Comparison of ENCODE assay signal across 24 mouse cellular contexts in the genomic region with DNA sequence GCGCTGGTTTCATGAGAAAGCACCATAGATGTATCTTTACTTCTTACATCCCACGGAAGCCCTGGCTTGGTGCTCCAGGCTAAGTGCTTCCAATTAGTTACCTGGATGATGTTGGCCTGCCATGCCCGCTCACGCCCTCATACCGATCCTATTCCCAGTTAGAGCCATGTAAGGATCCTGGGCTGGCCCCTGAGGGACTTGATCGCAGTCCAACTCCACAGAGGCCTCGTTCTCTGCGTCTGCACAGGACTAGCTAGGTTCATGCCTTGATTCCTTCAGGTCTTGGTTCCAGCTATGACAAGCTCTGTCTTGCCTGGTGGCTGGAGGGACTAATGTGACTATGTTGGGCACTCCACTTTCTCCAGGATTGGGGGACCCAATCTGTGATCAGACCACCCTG. TPM values are rescaled to one million over a fixed set of nuclear protein-coding genes. Genes with fewer than 3 reads are reported as not detected.
DNase-seq lines count a peak whose midpoint lies in the region; ATAC-seq and TF ChIP-seq lines count a peak whose summit lies in the region.
"Had no signal": no experiment of that assay in that cellular context is flagged by ENCODE, and none has a peak within 500 bp of the region (broad histone marks: within the 10 kb centered on the region; RNA-seq: fewer than 3 reads in every experiment).

No protein-coding gene starts in this region.

- no peak for TF ChIP-seq POLR2A in lung, adult 2 months (IDR thresholded peaks at IDR 0.05; ENCODE audit: borderline replicate concordance, extremely low read depth, low read depth, low read length)

- H3K27ac ChIP-seq in intestine, embryonic 14.5 days (ENCODE audit: low read depth) = no peak overlapping the region; the same call in 1 of the 2 replicates
- H3K27ac ChIP-seq in intestine, embryonic 16.5 days (ENCODE audit: low read length) = no peak overlapping the region
- H3K27ac ChIP-seq in liver, embryonic 16.5 days (ENCODE audit: low read length) = peak overlapping the region; percentile 6; the same call in 1 of the 2 replicates
- peak overlapping the region; percentile 75; the same call in 1 of the 2 replicates for H3K27ac ChIP-seq in lung, embryonic 16.5 days (ENCODE audit: low read length)
- 0 out of 2 replicates have a peak overlapping the region, but pooled peaks have one; percentile 61 for H3K27ac ChIP-seq in stomach, postnatal 0 days (replicated peaks)
- H3K27ac ChIP-seq in hindbrain, embryonic 14.5 days = no peak overlapping the region
- H3K27ac ChIP-seq: gastrocnemius, adult 2 months; heart, embryonic 15.5 days; hindbrain, embryonic 10.5 days; hindbrain, embryonic 13.5 days had no signal

- 0 out of 2 replicates have a peak, but pooled peaks cover 6% of the 10 kb centered on the region for H3K4me1 ChIP-seq in intestine, embryonic 14.5 days (replicated peaks; ENCODE audit: control insufficient read depth, insufficient read depth, low read length)
- H3K4me1 ChIP-seq in intestine, embryonic 16.5 days (ENCODE audit: control insufficient read depth, insufficient read depth, low read length) = peaks cover 12% of the 10 kb centered on the region; the same call in 1 of the 2 replicates
- H3K4me1 ChIP-seq in liver, embryonic 16.5 days (ENCODE audit: control insufficient read depth, low read depth, low read length) = peaks cover 24% of the 10 kb centered on the region
- H3K4me1 ChIP-seq in lung, embryonic 16.5 days (replicated peaks; ENCODE audit: control insufficient read depth, insufficient read depth, low read length) = peaks cover 9% of the 10 kb centered on the region; the same call in 1 of the 2 replicates
- no peaks in the 10 kb centered on the region for H3K4me1 ChIP-seq in lung, adult 2 months (ENCODE audit: control insufficient read depth, insufficient read depth, low read length)
- no peaks in the 10 kb centered on the region for H3K4me1 ChIP-seq in stomach, postnatal 0 days (replicated peaks; ENCODE audit: control insufficient read depth, insufficient read depth)
- H3K4me1 ChIP-seq in hindbrain, embryonic 14.5 days (replicated peaks; ENCODE audit: control insufficient read depth, insufficient read depth, low read length) = no peaks in the 10 kb centered on the region
- H3K4me1 ChIP-seq: heart, embryonic 12.5 days; heart, embryonic 15.5 days; hindbrain, embryonic 10.5 days; hindbrain, embryonic 13.5 days had no signal

- H3K36me3 ChIP-seq in intestine, embryonic 14.5 days (ENCODE audit: control insufficient read depth, insufficient read depth, low read length) = peaks cover 75% of the 10 kb centered on the region
- H3K36me3 ChIP-seq in intestine, embryonic 16.5 days (ENCODE audit: control insufficient read depth, insufficient read depth, low read length) = peaks cover 26% of the 10 kb centered on the region
- peaks cover 39% of the 10 kb centered on the region for H3K36me3 ChIP-seq in liver, embryonic 16.5 days (ENCODE audit: control insufficient read depth, insufficient read depth)
- peaks cover 16% of the 10 kb centered on the region for H3K36me3 ChIP-seq in lung, embryonic 16.5 days (ENCODE audit: control insufficient read depth, insufficient read depth, low read length)
- H3K36me3 ChIP-seq in stomach, postnatal 0 days (ENCODE audit: control insufficient read depth, insufficient read depth, low read length) = peaks cover 30% of the 10 kb centered on the region
- H3K36me3 ChIP-seq in hindbrain, embryonic 14.5 days (replicated peaks; ENCODE audit: control insufficient read depth, insufficient read depth) = peaks cover 79% of the 10 kb centered on the region

- no peak for TF ChIP-seq EP300 in stomach, postnatal 0 days (optimal IDR thresholded peaks at IDR 0.05)

- TF ChIP-seq CTCF in lung, adult 2 months (IDR thresholded peaks at IDR 0.05; ENCODE audit: insufficient read depth, low read length) = no peak
- no peak for TF ChIP-seq CTCF in stomach, postnatal 0 days (IDR thresholded peaks at IDR 0.05; ENCODE audit: low read depth)

- H3K4me3 ChIP-seq in intestine, embryonic 14.5 days (ENCODE audit: low read depth, low read length) = no peak overlapping the region
- H3K4me3 ChIP-seq in intestine, embryonic 16.5 days (ENCODE audit: low read length) = no peak overlapping the region
- no peak overlapping the region for H3K4me3 ChIP-seq in liver, embryonic 16.5 days (ENCODE audit: low read depth, low read length)
- no peak overlapping the region for H3K4me3 ChIP-seq in lung, embryonic 16.5 days (ENCODE audit: low read length)
- no peak overlapping the region for H3K4me3 ChIP-seq in lung, adult 2 months (replicated peaks; ENCODE audit: extremely low read depth, low read depth, low read length)
- H3K4me3 ChIP-seq in stomach, postnatal 0 days (ENCODE audit: low read depth, low read length) = no peak overlapping the region
- no peak overlapping the region for H3K4me3 ChIP-seq in hindbrain, embryonic 14.5 days (replicated peaks; ENCODE audit: low read length)
- H3K4me3 ChIP-seq: gastrocnemius, adult 2 months; heart, embryonic 12.5 days; heart, embryonic 15.5 days; hindbrain, embryonic 10.5 days; hindbrain, embryonic 13.5 days had no signal

- 95% methylated on average over 8 of the region's 8 CpGs for WGBS in intestine, embryonic 14.5 days
- 95% methylated on average over 8 of the region's 8 CpGs for WGBS in intestine, embryonic 16.5 days
- WGBS in liver, embryonic 16.5 days (ENCODE audit: insufficient replicate concordance) = 93% methylated on average over 8 of the region's 8 CpGs
- 88% methylated on average over 8 of the region's 8 CpGs for WGBS in lung, embryonic 16.5 days
- 92% methylated on average over 8 of the region's 8 CpGs for WGBS in lung, adult 2 months
- whole genome bisulfite sequencing in stomach, postnatal 0 days = 86% methylated on average over 8 of the region's 8 CpGs
- WGBS in hindbrain, embryonic 14.5 days = 98% methylated on average over 8 of the region's 8 CpGs

- no peaks in the 10 kb centered on the region for H3K27me3 ChIP-seq in intestine, embryonic 14.5 days (replicated peaks; ENCODE audit: control insufficient read depth, insufficient read depth, low read length)
- H3K27me3 ChIP-seq in intestine, embryonic 16.5 days (replicated peaks; ENCODE audit: control insufficient read depth, insufficient read depth, low read length) = no peaks in the 10 kb centered on the region
- no peaks in the 10 kb centered on the region for H3K27me3 ChIP-seq in liver, embryonic 16.5 days (ENCODE audit: control insufficient read depth, insufficient read depth, low read depth, low read length)
- no peaks in the 10 kb centered on the region for H3K27me3 ChIP-seq in lung, embryonic 16.5 days (ENCODE audit: control insufficient read depth, insufficient read depth, low read depth, low read length)
- no peaks in the 10 kb centered on the region for H3K27me3 ChIP-seq in stomach, postnatal 0 days (ENCODE audit: control insufficient read depth, insufficient read depth, low read length)
- no peaks in the 10 kb centered on the region for H3K27me3 ChIP-seq in hindbrain, embryonic 14.5 days (ENCODE audit: control insufficient read depth, insufficient read depth, low read length)
- H3K27me3 ChIP-seq: heart, embryonic 12.5 days; heart, embryonic 15.5 days; hindbrain, embryonic 13.5 days had no signal

- peak overlapping the region; percentile 20; the same call in 1 of the 2 replicates for H3K9ac ChIP-seq in intestine, embryonic 14.5 days (ENCODE audit: low read length)
- H3K9ac ChIP-seq in intestine, embryonic 16.5 days (ENCODE audit: low read depth, low read length) = no peak overlapping the region
- no peak overlapping the region for H3K9ac ChIP-seq in liver, embryonic 16.5 days (ENCODE audit: low read depth, low read length)
- H3K9ac ChIP-seq in lung, embryonic 16.5 days (ENCODE audit: low read length) = no peak overlapping the region
- no peak overlapping the region for H3K9ac ChIP-seq in stomach, postnatal 0 days (ENCODE audit: low read length)
- H3K9ac ChIP-seq in hindbrain, embryonic 14.5 days = no peak overlapping the region
- H3K9ac ChIP-seq: forebrain, postnatal 0 days; heart, embryonic 12.5 days; heart, embryonic 15.5 days; hindbrain, embryonic 13.5 days had no signal

- H3K4me2 ChIP-seq in intestine, embryonic 14.5 days (ENCODE audit: low read length) = no peak overlapping the region
- no peak overlapping the region for H3K4me2 ChIP-seq in intestine, embryonic 16.5 days (ENCODE audit: low read depth, low read length)
- H3K4me2 ChIP-seq in liver, embryonic 16.5 days (ENCODE audit: low read depth, low read length) = no peak overlapping the region
- H3K4me2 ChIP-seq in lung, embryonic 16.5 days (ENCODE audit: low read depth, low read length) = no peak overlapping the region
- no peak overlapping the region for H3K4me2 ChIP-seq in stomach, postnatal 0 days (replicated peaks; ENCODE audit: low read depth)
- no peak overlapping the region for H3K4me2 ChIP-seq in hindbrain, embryonic 14.5 days (replicated peaks)
- H3K4me2 ChIP-seq: heart, embryonic 12.5 days; heart, embryonic 15.5 days; hindbrain, embryonic 13.5 days had no signal

- no peak for DNase-seq in intestine, embryonic 14.5 days (ENCODE audit: low spot score)
- no peak for DNase-seq in liver
- no peak for DNase-seq in lung, adult 2 months
- no peak for DNase-seq in stomach, postnatal 0 days (ENCODE audit: low spot score)
- no peak for DNase-seq in hindbrain, embryonic 14.5 days (ENCODE audit: low spot score)
- DNase-seq: adrenal gland, adult 8-10 months; adrenal gland, postnatal 25 days; cerebellum, adult 18-20 months; cerebellum, adult 9-10 months; forebrain, postnatal 0 days; gastrocnemius, adult 2 months; gastrocnemius, postnatal 14 days; heart, adult 18-20 months; heart, postnatal 10 days; heart, postnatal 36 days had no signal

- ATAC-seq in intestine, embryonic 14.5 days (replicated peaks; ENCODE audit: low FRiP score, low TSS enrichment, low read depth) = no peak
- no peak for ATAC-seq in intestine, embryonic 16.5 days
- no peak for ATAC-seq in liver, embryonic 16.5 days (ENCODE audit: low read depth)
- ATAC-seq in lung, embryonic 16.5 days (ENCODE audit: low read depth) = no peak
- ATAC-seq in stomach, postnatal 0 days (ENCODE audit: low FRiP score, low TSS enrichment) = no peak
- no peak for ATAC-seq in hindbrain, embryonic 14.5 days (ENCODE audit: low FRiP score)
- ATAC-seq: activated CD4-positive, CD25-positive, alpha-beta regulatory T cell, adult 4 months; forebrain, embryonic 14.5 days; forebrain, postnatal 0 days had no signal

- H3K9me3 ChIP-seq in intestine, embryonic 14.5 days (ENCODE audit: control insufficient read depth, low read length) = no peaks in the 10 kb centered on the region
- H3K9me3 ChIP-seq in intestine, embryonic 16.5 days (ENCODE audit: control insufficient read depth, low read length) = no peaks in the 10 kb centered on the region
- no peaks in the 10 kb centered on the region; the same call in 1 of the 2 replicates for H3K9me3 ChIP-seq in liver, embryonic 16.5 days (replicated peaks; ENCODE audit: control insufficient read depth, low read length)
- no peaks in the 10 kb centered on the region for H3K9me3 ChIP-seq in lung, embryonic 16.5 days (ENCODE audit: control insufficient read depth, low read length)
- no peaks in the 10 kb centered on the region for H3K9me3 ChIP-seq in stomach, postnatal 0 days (ENCODE audit: control insufficient read depth, low read length)
- no peaks in the 10 kb centered on the region for H3K9me3 ChIP-seq in hindbrain, embryonic 14.5 days (ENCODE audit: control insufficient read depth, low read length)
- H3K9me3 ChIP-seq: heart, embryonic 12.5 days; heart, embryonic 15.5 days; hindbrain, embryonic 13.5 days had no signal

RNA-seq across cellular contexts. Expression of a gene that starts 33.1 kb away (rescaled TPM):
- polyA plus RNA-seq in intestine, embryonic 14.5 days (2014; fragmentation: Nextera tagmentation; extraction: Ambion mirVana) = 119 and 127 TPM in 2 replicates
- polyA plus RNA-seq in intestine, embryonic 16.5 days (2015; fragmentation: Nextera tagmentation; extraction: Ambion mirVana) = 299 and 355 TPM in 2 replicates
- 28.6 and 28.8 TPM in 2 replicates for polyA plus RNA-seq in liver, embryonic 16.5 days (2015; fragmentation: Nextera tagmentation; extraction: Ambion mirVana)
- polyA plus RNA-seq in lung, embryonic 16.5 days (2015; fragmentation: Nextera tagmentation; extraction: Ambion mirVana) = 40.7 and 50.6 TPM in 2 replicates
- polyA plus RNA-seq in lung, adult 2 months (2012; rRNA removed) = 9.0 and 13.3 TPM in 2 replicates
- polyA plus RNA-seq in stomach, postnatal 0 days (2015; fragmentation: Nextera tagmentation; extraction: Ambion mirVana) = 39.1 and 43.0 TPM in 2 replicates
- 45.5 and 50.4 TPM in 2 replicates for polyA plus RNA-seq in hindbrain, embryonic 14.5 days (2014; fragmentation: Nextera tagmentation; extraction: Ambion mirVana)

RNA-seq across cellular contexts. Expression of a gene that starts 41.6 kb away (rescaled TPM):
- 88.3 and 88.9 TPM in 2 replicates for polyA plus RNA-seq in intestine, embryonic 14.5 days (2014; fragmentation: Nextera tagmentation; extraction: Ambion mirVana)
- polyA plus RNA-seq in intestine, embryonic 16.5 days (2015; fragmentation: Nextera tagmentation; extraction: Ambion mirVana) = 80.0 and 84.3 TPM in 2 replicates
- polyA plus RNA-seq in liver, embryonic 16.5 days (2015; fragmentation: Nextera tagmentation; extraction: Ambion mirVana) = 37.7 and 39.6 TPM in 2 replicates
- 45.9 and 51.5 TPM in 2 replicates for polyA plus RNA-seq in lung, embryonic 16.5 days (2015; fragmentation: Nextera tagmentation; extraction: Ambion mirVana)
- 26.4 and 43.4 TPM in 2 replicates for polyA plus RNA-seq in lung, adult 2 months (2012; rRNA removed)
- 107 and 111 TPM in 2 replicates for polyA plus RNA-seq in stomach, postnatal 0 days (2015; fragmentation: Nextera tagmentation; extraction: Ambion mirVana)
- 88.4 and 98.8 TPM in 2 replicates for polyA plus RNA-seq in hindbrain, embryonic 14.5 days (2014; fragmentation: Nextera tagmentation; extraction: Ambion mirVana)

RNA-seq across cellular contexts. Expression of a gene that starts 56.9 kb away (rescaled TPM):
- 11.8 and 12.7 TPM in 2 replicates for polyA plus RNA-seq in intestine, embryonic 14.5 days (2014; fragmentation: Nextera tagmentation; extraction: Ambion mirVana)
- polyA plus RNA-seq in intestine, embryonic 16.5 days (2015; fragmentation: Nextera tagmentation; extraction: Ambion mirVana) = 10.6 and 11.7 TPM in 2 replicates
- 1.3 and 1.6 TPM in 2 replicates for polyA plus RNA-seq in liver, embryonic 16.5 days (2015; fragmentation: Nextera tagmentation; extraction: Ambion mirVana)
- 11.8 and 12.7 TPM in 2 replicates for polyA plus RNA-seq in lung, embryonic 16.5 days (2015; fragmentation: Nextera tagmentation; extraction: Ambion mirVana)
- polyA plus RNA-seq in lung, adult 2 months (2012; rRNA removed) = 12.1 and 12.8 TPM in 2 replicates
- 4.1 and 4.5 TPM in 2 replicates for polyA plus RNA-seq in stomach, postnatal 0 days (2015; fragmentation: Nextera tagmentation; extraction: Ambion mirVana)
- polyA plus RNA-seq in hindbrain, embryonic 14.5 days (2014; fragmentation: Nextera tagmentation; extraction: Ambion mirVana) = 14.0 and 14.5 TPM in 2 replicates

RNA-seq across cellular contexts. Expression of a gene that starts 57.0 kb away (rescaled TPM):
- 10.6 and 11.7 TPM in 2 replicates for polyA plus RNA-seq in intestine, embryonic 14.5 days (2014; fragmentation: Nextera tagmentation; extraction: Ambion mirVana)
- 7.5 and 7.6 TPM in 2 replicates for polyA plus RNA-seq in intestine, embryonic 16.5 days (2015; fragmentation: Nextera tagmentation; extraction: Ambion mirVana)
- 4.7 and 5.9 TPM in 2 replicates for polyA plus RNA-seq in liver, embryonic 16.5 days (2015; fragmentation: Nextera tagmentation; extraction: Ambion mirVana)
- polyA plus RNA-seq in lung, embryonic 16.5 days (2015; fragmentation: Nextera tagmentation; extraction: Ambion mirVana) = 16.8 and 18.6 TPM in 2 replicates
- polyA plus RNA-seq in lung, adult 2 months (2012; rRNA removed) = 28.7 and 41.2 TPM in 2 replicates
- 10.0 and 10.8 TPM in 2 replicates for polyA plus RNA-seq in stomach, postnatal 0 days (2015; fragmentation: Nextera tagmentation; extraction: Ambion mirVana)
- 9.3 and 9.6 TPM in 2 replicates for polyA plus RNA-seq in hindbrain, embryonic 14.5 days (2014; fragmentation: Nextera tagmentation; extraction: Ambion mirVana)

Comparison
In these comparisons a context has a peak if more than half of its experiments do, and no peak if none do; other contexts are left out.
1. H3K27ac ChIP-seq: peak in liver, embryonic 16.5 days (single experiment), lung, embryonic 16.5 days (single experiment) and stomach, postnatal 0 days (single experiment); none in intestine, embryonic 14.5 days (single experiment), intestine, embryonic 16.5 days (single experiment) and hindbrain, embryonic 14.5 days (single experiment).